Mouse (Mus musculus) midbrain, embryonic 12.5 days (tissue): ENCODE data around the gene Trp73. TPM values are rescaled to one million over a fixed set of nuclear protein-coding genes. Genes with fewer than 3 reads are reported as not detected.

Experiments used
- ATAC-seq: fragments of 200-750 bp; cut with Nextera tagmentation; 2 replicates; pipeline ENCODE4 v1.8.0; 2017; ENCODE audit warnings: low read depth, moderate TSS enrichment, moderate library complexity; ENCODE audit not compliant: low FRiP score
- H3K27ac ChIP-seq: fragments of 300-500 bp; sonication (generic); replicated peaks from 2 replicates; pipeline ENCODE4 v1.5.1; 2016; ENCODE audit warnings: mild to moderate bottlenecking
- H3K27me3 ChIP-seq: fragments of 300-500 bp; sonication (generic); 2 replicates; pipeline ENCODE4 v1.6.1; 2016; ENCODE audit warnings: mild to moderate bottlenecking
- H3K36me3 ChIP-seq: fragments of 300-500 bp; sonication (generic); 2 replicates; pipeline ENCODE4 v1.6.1; 2016
- H3K4me1 ChIP-seq: fragments of 300-500 bp; sonication (generic); 2 replicates; pipeline ENCODE4 v1.6.1; 2016
- H3K4me2 ChIP-seq: fragments of 300-500 bp; sonication (generic); replicated peaks from 2 replicates; pipeline ENCODE4 v1.6.1; 2016; ENCODE audit warnings: mild to moderate bottlenecking, moderate library complexity
- H3K4me3 ChIP-seq: fragments of 300-500 bp; sonication (generic); 2 replicates; pipeline ENCODE4 v1.5.1; 2016; ENCODE audit warnings: mild to moderate bottlenecking
- H3K9ac ChIP-seq: fragments of 300-500 bp; sonication (generic); replicated peaks from 2 replicates; pipeline ENCODE4 v1.6.1; 2016; ENCODE audit warnings: mild to moderate bottlenecking, moderate library complexity
- H3K9me3 ChIP-seq: fragments of 300-500 bp; sonication (generic); 2 replicates; pipeline ENCODE4 v1.6.1; 2016; ENCODE audit warnings: mild to moderate bottlenecking
- WGBS: fragments of 180-500 bp; shearing (Covaris S2); methylation state at CpG from one replicate; pipeline ENCODE4 v1.1.7; 2016; 5-methylcytosine and 5-hydroxymethylcytosine counted together
- polyA plus RNA-seq: library from polyadenylated mRNA; unstranded; fragments of >200 nt; fragmentation: Nextera tagmentation; extraction: Ambion mirVana; gene quantifications from 2 replicates; pipeline ENCODE4 v1.2.1, GENCODE M21; 2016

Trp73 gene
- polyA plus RNA-seq, 1 experiment from 2014 or later = 0.47 TPM

GRCm38 (mm10) chr4:154024729-154025521 is 115.1 kb downstream of the Trp73 start:
- H3K27me3 ChIP-seq = peaks cover 46% of the 10 kb centered on the region
- H3K9me3 ChIP-seq = no peaks in the 10 kb centered on the region
- ATAC-seq = no peak
- no peak overlapping the region for H3K9ac ChIP-seq
- H3K36me3 ChIP-seq = peaks cover 25% of the 10 kb centered on the region
- peaks cover 8% of the 10 kb centered on the region for H3K4me1 ChIP-seq
- 42% methylated on average over 17 of the region's 17 CpGs for WGBS
- peak overlapping the region; percentile 60; the same call in 1 of the 2 replicates for H3K4me2 ChIP-seq
- H3K4me3 ChIP-seq = peak overlapping the region; percentile 35; the same call in 1 of the 2 replicates
- no peak overlapping the region for H3K27ac ChIP-seq

GRCm38 (mm10) chr4:154023754-154024601 is 116.0 kb downstream of the Trp73 start:
- Histone ChIP-seq H3K4me2 (no peak overlapping the region), H3K9ac (no peak overlapping the region; the same call in 1 of the 2 replicates), H3K27ac (no peak overlapping the region), H3K4me3 (no peak overlapping the region), H3K4me1 (peaks cover 8% of the 10 kb centered on the region), H3K36me3 (peaks cover 35% of the 10 kb centered on the region), H3K27me3 (peaks cover 46% of the 10 kb centered on the region), H3K9me3 (no peaks in the 10 kb centered on the region)
- WGBS = 30% methylated on average over 8 of the region's 8 CpGs
- ATAC-seq = no peak

DNA sequence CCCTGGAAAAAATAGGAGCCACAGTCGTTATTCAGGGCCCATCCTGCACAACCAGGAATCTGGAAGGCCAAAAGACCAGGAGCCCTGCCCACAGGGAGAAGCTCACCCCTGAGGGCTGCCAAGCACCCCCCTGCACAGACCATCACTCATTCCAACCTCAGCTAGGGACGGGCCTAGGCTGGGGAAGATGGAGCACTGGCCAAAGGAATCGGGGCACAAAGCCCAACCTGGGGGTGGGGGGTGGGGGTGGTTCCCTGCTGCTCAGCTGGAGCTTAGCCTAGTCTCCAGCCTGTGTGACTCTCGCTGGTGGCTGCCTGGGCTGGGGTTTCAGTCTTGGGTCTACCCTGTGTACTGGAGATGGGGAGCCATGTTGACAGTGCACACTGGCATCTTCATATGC is 117.2 kb downstream of the Trp73 start:
- no peak overlapping the region for H3K4me3 ChIP-seq
- 41% methylated on average over 4 of the region's 4 CpGs for WGBS
- ATAC-seq = no peak
- H3K36me3 ChIP-seq = peaks cover 46% of the 10 kb centered on the region
- H3K4me2 ChIP-seq = no peak overlapping the region
- peaks cover 44% of the 10 kb centered on the region for H3K27me3 ChIP-seq
- H3K9me3 ChIP-seq = no peaks in the 10 kb centered on the region
- H3K9ac ChIP-seq = no peak overlapping the region
- H3K4me1 ChIP-seq = peaks cover 8% of the 10 kb centered on the region
- no peak overlapping the region for H3K27ac ChIP-seq

DNA sequence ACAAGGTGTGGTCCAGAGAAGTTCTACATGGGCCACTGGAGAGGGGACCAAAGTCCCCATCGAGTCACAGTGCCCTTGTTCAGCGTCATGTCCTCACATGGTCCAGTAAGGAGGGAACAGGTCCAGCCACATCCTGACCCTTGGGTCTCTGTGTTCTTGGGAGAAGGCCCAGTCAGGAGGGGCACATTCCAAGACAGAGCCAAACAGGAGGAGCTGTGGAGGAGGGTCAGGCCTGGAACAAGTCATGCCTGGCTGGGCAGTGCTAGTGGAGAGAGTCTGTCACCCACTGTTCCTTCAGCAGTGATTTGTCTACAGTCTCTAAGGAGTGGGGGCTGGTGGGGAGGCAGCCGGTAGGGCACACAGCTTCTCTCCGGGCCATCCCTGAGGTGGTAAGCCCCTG is 117.6 kb downstream of the Trp73 start:
- Histone ChIP-seq H3K9ac (no peak overlapping the region), H3K4me3 (no peak overlapping the region), H3K27ac (no peak overlapping the region), H3K4me1 (peaks cover 8% of the 10 kb centered on the region), H3K9me3 (no peaks in the 10 kb centered on the region), H3K36me3 (peaks cover 51% of the 10 kb centered on the region), H3K27me3 (peaks cover 39% of the 10 kb centered on the region), H3K4me2 (no peak overlapping the region)
- 71% methylated on average over 4 of the region's 4 CpGs for WGBS
- ATAC-seq = no peak

- Histone ChIP-seq H3K4me3 (no peak overlapping the region), H3K36me3 (peaks cover 60% of the 10 kb centered on the region), H3K27me3 (peaks cover 30% of the 10 kb centered on the region), H3K4me1 (peaks cover 8% of the 10 kb centered on the region), H3K4me2 (no peak overlapping the region), H3K27ac (no peak overlapping the region), H3K9ac (no peak overlapping the region), H3K9me3 (no peaks in the 10 kb centered on the region)
- no peak for ATAC-seq
- 88% methylated on average over 9 of the region's 9 CpGs for WGBS
These were observed 118.6 kb downstream of the Trp73 start for GRCm38 (mm10) chr4:154021432-154021831.

GRCm38 (mm10) chr4:154019571-154019970 is 120.4 kb downstream of the Trp73 start:
- no peak overlapping the region for H3K4me3 ChIP-seq
- peaks cover 11% of the 10 kb centered on the region for H3K27me3 ChIP-seq
- no peaks in the 10 kb centered on the region for H3K4me1 ChIP-seq
- no peak overlapping the region for H3K9ac ChIP-seq
- WGBS = 76% methylated on average over 7 of the region's 7 CpGs
- H3K27ac ChIP-seq = no peak overlapping the region
- H3K36me3 ChIP-seq = peaks cover 79% of the 10 kb centered on the region
- no peaks in the 10 kb centered on the region for H3K9me3 ChIP-seq
- no peak overlapping the region for H3K4me2 ChIP-seq
- ATAC-seq = no peak

- H3K36me3 ChIP-seq = peaks cover 72% of the 10 kb centered on the region
- no peak for ATAC-seq
- H3K4me3 ChIP-seq = no peak overlapping the region
- WGBS = 93% methylated on average over 11 of the region's 11 CpGs
- peaks cover 24% of the 10 kb centered on the region for H3K4me1 ChIP-seq
- no peak overlapping the region for H3K9ac ChIP-seq
- H3K4me2 ChIP-seq = no peak overlapping the region
- H3K9me3 ChIP-seq = no peaks in the 10 kb centered on the region
- H3K27ac ChIP-seq = no peak overlapping the region
- H3K27me3 ChIP-seq = no peaks in the 10 kb centered on the region
These were observed 124.5 kb downstream of the Trp73 start for GRCm38 (mm10) chr4:154015476-154015875.

- peaks cover 24% of the 10 kb centered on the region for H3K4me1 ChIP-seq
- ATAC-seq = no peak
- peak overlapping the region; percentile 98 for H3K9ac ChIP-seq
- peaks cover 42% of the 10 kb centered on the region for H3K36me3 ChIP-seq
- peak overlapping the region; percentile 100 for H3K4me3 ChIP-seq
- peak overlapping the region; percentile 61 for H3K27ac ChIP-seq
- H3K4me2 ChIP-seq = peak overlapping the region; percentile 100
- WGBS = 3% methylated on average over 50 of the region's 55 CpGs
- H3K27me3 ChIP-seq = no peaks in the 10 kb centered on the region
- H3K9me3 ChIP-seq = no peaks in the 10 kb centered on the region
These were observed 127.7 kb downstream of the Trp73 start for GRCm38 (mm10) chr4:154012132-154012882.

DNA sequence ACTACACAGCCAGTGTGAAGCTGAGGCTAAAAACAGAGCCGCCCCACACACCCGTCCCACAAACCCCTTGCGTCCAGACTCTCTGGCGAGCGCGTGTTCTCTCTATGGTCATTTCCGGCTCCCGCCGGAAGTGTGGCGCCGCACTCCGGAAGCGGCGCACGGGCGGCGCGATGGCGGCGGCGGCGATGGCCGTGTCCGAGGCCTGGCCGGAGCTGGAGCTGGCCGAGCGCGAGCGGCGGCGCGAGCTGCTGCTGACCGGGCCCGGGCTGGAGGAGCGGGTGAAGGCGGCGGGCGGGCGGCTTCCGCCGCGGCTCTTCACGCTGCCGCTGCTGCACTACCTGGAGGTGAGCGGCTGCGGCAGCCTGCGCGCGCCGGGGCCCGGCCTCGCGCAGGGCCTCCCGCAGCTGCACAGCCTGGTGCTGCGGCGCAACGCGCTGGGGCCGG is 128.3 kb downstream of the Trp73 start, which contains the start of gene Lrrc47:
Lrrc47 (plus strand) TSS at position 86 of the 444 bp plus-strand sequence.
- peak within 1 kb of the TSS; percentile 100 for H3K4me3 ChIP-seq
- peaks cover 42% of the 10 kb centered on the region for H3K36me3 ChIP-seq
- ATAC-seq = peak; percentile 95
- peak within 1 kb of the TSS; percentile 61 for H3K27ac ChIP-seq
- WGBS = 0% methylated on average over 54 of the region's 59 CpGs
- H3K9me3 ChIP-seq = no peaks in the 10 kb centered on the region
- peaks cover 24% of the 10 kb centered on the region for H3K4me1 ChIP-seq
- H3K9ac ChIP-seq = peak within 1 kb of the TSS; percentile 98
- H3K4me2 ChIP-seq = peak within 1 kb of the TSS; percentile 100
- H3K27me3 ChIP-seq = no peaks in the 10 kb centered on the region

GRCm38 (mm10) chr4:154010907-154011645 is 128.9 kb downstream of the Trp73 start:
- WGBS = 31% methylated on average over 13 of the region's 13 CpGs
- H3K4me1 ChIP-seq = peaks cover 24% of the 10 kb centered on the region
- H3K9me3 ChIP-seq = no peaks in the 10 kb centered on the region
- no peak; the same call in none of the 2 replicates for ATAC-seq
- peak overlapping the region; percentile 58 for H3K27ac ChIP-seq
- H3K9ac ChIP-seq = peak overlapping the region; percentile 98
- peak overlapping the region; percentile 100 for H3K4me2 ChIP-seq
- H3K27me3 ChIP-seq = no peaks in the 10 kb centered on the region
- H3K4me3 ChIP-seq = peak overlapping the region; percentile 100
- H3K36me3 ChIP-seq = peaks cover 42% of the 10 kb centered on the region

DNA sequence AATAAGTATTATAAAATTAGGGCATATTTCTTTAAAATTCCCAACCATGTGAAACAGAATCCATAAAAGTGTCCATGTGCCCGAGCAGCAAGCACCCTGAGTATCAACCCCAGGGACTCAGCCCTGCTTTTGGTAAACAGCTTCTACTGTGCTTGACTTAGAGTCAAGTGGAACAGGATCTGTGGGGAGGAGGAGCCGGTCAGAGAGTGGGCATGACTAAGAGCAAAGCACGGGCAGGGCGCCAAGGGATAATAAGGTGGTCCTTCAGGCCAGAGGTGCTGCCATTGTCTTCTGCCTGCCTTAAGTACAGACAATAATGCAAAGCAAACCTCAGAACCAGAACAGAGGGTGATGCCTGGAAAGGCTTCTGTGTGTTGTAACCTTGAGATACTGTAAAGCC is 132.2 kb downstream of the Trp73 start:
- Histone ChIP-seq H3K4me1 (peaks cover 13% of the 10 kb centered on the region), H3K4me2 (no peak overlapping the region), H3K9ac (no peak overlapping the region), H3K9me3 (no peaks in the 10 kb centered on the region), H3K36me3 (peaks cover 46% of the 10 kb centered on the region), H3K27me3 (no peaks in the 10 kb centered on the region), H3K4me3 (no peak overlapping the region), H3K27ac (no peak overlapping the region)
- ATAC-seq = no peak
- WGBS = 83% methylated on average over 4 of the region's 4 CpGs
